Mouse (Mus musculus) bone marrow macrophage, adult 2 months (primary cell): ENCODE measurements around the gene Ccdc24.

Source experiments
- CTCF ChIP-seq: IDR thresholded peaks from 2 replicates; pipeline ENCODE4 v1.5.1; 2012; ENCODE audit warnings: low read depth, mild to moderate bottlenecking, low read length, moderate library complexity
- POLR2A ChIP-seq: IDR thresholded peaks from 2 replicates; pipeline ENCODE4 v1.6.1; 2012; ENCODE audit warnings: mild to moderate bottlenecking, low read depth, low read length, borderline replicate concordance

DNA sequence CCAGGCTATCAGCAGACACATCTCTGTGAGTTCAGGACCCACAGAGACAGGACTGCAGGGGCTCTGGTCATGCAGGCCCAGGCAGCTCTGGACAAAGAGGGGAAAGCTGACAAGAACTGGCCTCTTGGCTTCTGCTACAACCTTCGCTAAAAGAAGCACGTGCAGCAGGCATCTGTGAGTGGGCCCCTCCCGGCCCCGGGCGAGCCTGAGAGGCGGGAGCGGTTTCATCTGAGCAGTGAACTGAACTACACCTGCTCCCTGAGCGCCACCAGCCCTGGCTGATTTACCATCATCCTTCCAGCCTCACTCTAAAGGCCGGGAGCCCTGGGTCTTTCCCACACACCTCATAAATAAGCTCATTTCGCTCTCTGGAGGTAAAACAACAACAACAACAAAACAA is 5.9 kb upstream of the Ccdc24 start:
- TF ChIP-seq POLR2A (no peak), CTCF (no peak)
